Mouse (Mus musculus) C2C12 (cell line): Measurements from ENCODE around the gene Gatad2a. TPM values are rescaled to one million over a fixed set of nuclear protein-coding genes. Genes with fewer than 3 reads are reported as not detected.

ENCODE experiments used
- H3K27me3 ChIP-seq: one replicate; pipeline ENCODE4 v1.6.1; 2011; ENCODE audit not compliant: control insufficient read depth, insufficient read depth, insufficient read length
- H3K36me3 ChIP-seq: one replicate; pipeline ENCODE4 v1.6.1; 2011; ENCODE audit not compliant: control insufficient read depth, insufficient read depth
- H3K4me3 ChIP-seq: one replicate; pipeline ENCODE4 v1.5.1; 2011; ENCODE audit warnings: mild to moderate bottlenecking, control low read depth; ENCODE audit not compliant: poor library complexity, insufficient read depth, severe bottlenecking
- H3K79me2 ChIP-seq: one replicate; pipeline ENCODE4 v1.6.1; 2011; ENCODE audit not compliant: control insufficient read depth, insufficient read depth
- H3K79me3 ChIP-seq: one replicate; pipeline ENCODE4 v1.6.1; 2011; ENCODE audit warnings: low read depth, control low read depth
- H3ac ChIP-seq: one replicate; pipeline ENCODE3; 2011; ENCODE audit warnings: low read depth; ENCODE audit not compliant: control insufficient read depth, insufficient read length
- CEBPB ChIP-seq: IDR thresholded peaks from one replicate; pipeline ENCODE4 v1.6.1; 2011; ENCODE audit warnings: low read depth, mild to moderate bottlenecking, control low read depth, moderate library complexity
- CTCF ChIP-seq: IDR thresholded peaks from one replicate; pipeline ENCODE4 v1.5.1; 2011; ENCODE audit not compliant: control insufficient read depth, insufficient read depth, insufficient read length
- FOSL1 ChIP-seq: IDR thresholded peaks from one replicate; pipeline ENCODE4 v1.8.0; 2011; ENCODE audit warnings: mild to moderate bottlenecking, low read length; ENCODE audit not compliant: poor library complexity, insufficient read depth, severe bottlenecking
- MAX ChIP-seq: IDR thresholded peaks from one replicate; pipeline ENCODE4 v1.6.1; 2011; ENCODE audit warnings: mild to moderate bottlenecking, control low read depth
- MYOD1 ChIP-seq: IDR thresholded peaks from one replicate; pipeline ENCODE4 v1.6.1; 2011; ENCODE audit warnings: low read depth; ENCODE audit not compliant: control insufficient read depth, insufficient read length
- MYOG ChIP-seq: IDR thresholded peaks from one replicate; pipeline ENCODE4 v1.6.1; 2011; ENCODE audit not compliant: control insufficient read depth, insufficient read length; ENCODE audit errors: extremely low read depth
- USF1 ChIP-seq: IDR thresholded peaks from one replicate; pipeline ENCODE4 v1.6.1; 2011; ENCODE audit warnings: low read depth, mild to moderate bottlenecking, control low read depth, moderate library complexity
- polyA plus RNA-seq: library from polyadenylated mRNA; unstranded; fragments of >200 nt; fragmentation: generic; extraction: Trizol; gene quantifications from one replicate; pipeline ENCODE4 v1.2.1, GENCODE M21; 2012; ENCODE audit warnings: missing spikeins

Gene Gatad2a
- polyA plus RNA-seq, 1 experiment: 59.3 TPM

- Histone ChIP-seq H3ac (no peak overlapping the region), H3K4me3 (no peak overlapping the region), H3K27me3 (no peaks in the 10 kb centered on the region), H3K79me3 (peaks cover 63% of the 10 kb centered on the region), H3K79me2 (peaks cover 99% of the 10 kb centered on the region), H3K36me3 (peaks cover 17% of the 10 kb centered on the region)
- TF ChIP-seq CTCF (no peak), MYOD1 (peak; percentile 59), MYOG (no peak), CEBPB (no peak)
Measured at GRCm38 (mm10) chr8:69938245-69938982, 57.8 kb downstream of the Gatad2a start.

- Histone ChIP-seq H3K79me2 (peaks cover 99% of the 10 kb centered on the region), H3K4me3 (no peak overlapping the region), H3ac (no peak overlapping the region), H3K27me3 (no peaks in the 10 kb centered on the region), H3K36me3 (peaks cover 20% of the 10 kb centered on the region), H3K79me3 (peaks cover 60% of the 10 kb centered on the region)
- no peak for TF ChIP-seq MAX
- no peak for TF ChIP-seq CTCF
- no peak for TF ChIP-seq FOSL1
- TF ChIP-seq MYOG: no peak
- no peak for TF ChIP-seq CEBPB
- TF ChIP-seq USF1: no peak
- no peak for TF ChIP-seq MYOD1
Measured at GRCm38 (mm10) chr8:69937466-69937865, 58.7 kb downstream of the Gatad2a start.

GRCm38 (mm10) chr8:69936050-69936794 lies 60.0 kb downstream of the Gatad2a start:
- Histone ChIP-seq H3K36me3 (peaks cover 26% of the 10 kb centered on the region), H3K27me3 (no peaks in the 10 kb centered on the region), H3K79me3 (peaks cover 59% of the 10 kb centered on the region), H3K79me2 (peaks cover 97% of the 10 kb centered on the region), H3ac (no peak overlapping the region), H3K4me3 (no peak overlapping the region)
- TF ChIP-seq USF1: peak; percentile 72
- no peak for TF ChIP-seq MAX

GRCm38 (mm10) chr8:69935431-69935830 lies 60.8 kb downstream of the Gatad2a start:
- H3K36me3 ChIP-seq: peaks cover 26% of the 10 kb centered on the region
- H3K79me2 ChIP-seq: peaks cover 97% of the 10 kb centered on the region
- no peak for TF ChIP-seq MAX
- TF ChIP-seq USF1: no peak
- no peak for TF ChIP-seq MYOD1
- TF ChIP-seq FOSL1: no peak
- no peak for TF ChIP-seq CTCF
- TF ChIP-seq MYOG: no peak
- TF ChIP-seq CEBPB: no peak
- H3K79me3 ChIP-seq: peaks cover 62% of the 10 kb centered on the region
- no peaks in the 10 kb centered on the region for H3K27me3 ChIP-seq
- H3K4me3 ChIP-seq: no peak overlapping the region
- no peak overlapping the region for H3ac ChIP-seq

GRCm38 (mm10) chr8:69934582-69934981 lies 61.6 kb downstream of the Gatad2a start:
- peaks cover 26% of the 10 kb centered on the region for H3K36me3 ChIP-seq
- H3K79me2 ChIP-seq: peaks cover 97% of the 10 kb centered on the region
- H3K4me3 ChIP-seq: no peak overlapping the region
- TF ChIP-seq USF1 (no peak), MYOG (no peak), MYOD1 (no peak), CEBPB (no peak), CTCF (no peak), FOSL1 (no peak), MAX (no peak)
- peaks cover 57% of the 10 kb centered on the region for H3K79me3 ChIP-seq
- no peak overlapping the region for H3ac ChIP-seq
- no peaks in the 10 kb centered on the region for H3K27me3 ChIP-seq

- no peak overlapping the region for H3K4me3 ChIP-seq
- no peak for TF ChIP-seq USF1
- TF ChIP-seq MYOD1: no peak
- no peak for TF ChIP-seq FOSL1
- no peak for TF ChIP-seq CTCF
- no peak for TF ChIP-seq CEBPB
- no peak for TF ChIP-seq MYOG
- TF ChIP-seq MAX: no peak
- peaks cover 26% of the 10 kb centered on the region for H3K36me3 ChIP-seq
- H3ac ChIP-seq: no peak overlapping the region
- no peaks in the 10 kb centered on the region for H3K27me3 ChIP-seq
- H3K79me2 ChIP-seq: peaks cover 98% of the 10 kb centered on the region
- peaks cover 58% of the 10 kb centered on the region for H3K79me3 ChIP-seq
Measured at GRCm38 (mm10) chr8:69933811-69934210, 62.4 kb downstream of the Gatad2a start.
